ENCODE assay signal across 19 mouse cellular contexts in genomic region chr19:32975303-32975702, GRCm38 (mm10).
A peak's percentile ranks its signal among the peaks of the same experiment; 100 is the strongest.
DNase-seq lines count a peak whose midpoint lies in the region; ATAC-seq and TF ChIP-seq lines count a peak whose summit lies in the region.
"Had no signal": no experiment of that assay in that cellular context is flagged by ENCODE, and none has a peak within 500 bp of the region (broad histone marks: within the 10 kb centered on the region; RNA-seq: fewer than 3 reads in every experiment).

No protein-coding gene starts in this region.

- H3K9me3 ChIP-seq in embryonic facial prominence, embryonic 13.5 days = no peaks in the 10 kb centered on the region
- H3K9me3 ChIP-seq in embryonic facial prominence, embryonic 10.5 days = no peaks in the 10 kb centered on the region
- H3K9me3 ChIP-seq in CH12.LX (replicated peaks; ENCODE audit: low read length) = no peaks in the 10 kb centered on the region
- H3K9me3 ChIP-seq in limb, embryonic 15.5 days = no peaks in the 10 kb centered on the region
- H3K9me3 ChIP-seq: embryonic facial prominence, embryonic 12.5 days; heart, embryonic 10.5 days; heart, embryonic 13.5 days; hindbrain, embryonic 12.5 days; hindbrain, embryonic 15.5 days had no signal

- WGBS in embryonic facial prominence, embryonic 13.5 days = 67% methylated on average over 5 of the region's 5 CpGs
- 78% methylated on average over 5 of the region's 5 CpGs for WGBS in embryonic facial prominence, embryonic 10.5 days
- 69% methylated on average over 5 of the region's 5 CpGs for WGBS in limb, embryonic 15.5 days

- dilution Hi-C loops in CH12.LX (cut with MboI; ENCODE audit: extremely low pct_ligation_motif_present, extremely low pct_unique_long_range_greater_than_20kb, low sequenced_read_pairs) = no loop called here

- no peak overlapping the region for H3K4me2 ChIP-seq in embryonic facial prominence, embryonic 13.5 days
- H3K4me2 ChIP-seq in CH12.LX (ENCODE audit: insufficient read depth, low read depth, poor library complexity, severe bottlenecking) = no peak overlapping the region
- H3K4me2 ChIP-seq in limb, embryonic 15.5 days = no peak overlapping the region
- H3K4me2 ChIP-seq: embryonic facial prominence, embryonic 12.5 days; heart, embryonic 13.5 days; hindbrain, embryonic 12.5 days; hindbrain, embryonic 15.5 days had no signal

- no peak for TF ChIP-seq RAD21 in CH12.LX (IDR thresholded peaks at IDR 0.05; ENCODE audit: low read depth, low read length)

- peaks cover 8% of the 10 kb centered on the region for H3K4me1 ChIP-seq in embryonic facial prominence, embryonic 13.5 days
- H3K4me1 ChIP-seq in embryonic facial prominence, embryonic 10.5 days = peaks cover 4% of the 10 kb centered on the region; the same call in 1 of the 2 replicates
- H3K4me1 ChIP-seq in CH12.LX (ENCODE audit: control insufficient read depth in 1 of 2, insufficient read depth in 2 of 2) = peaks cover 3 to 16% of the 10 kb centered on the region in 2 experiments
- H3K4me1 ChIP-seq in brown adipose tissue, adult 24 weeks (ENCODE audit: control insufficient read depth, insufficient read depth, insufficient read length, low read length) = peaks cover 2% of the 10 kb centered on the region; the same call in 1 of the 2 replicates
- peaks cover 7% of the 10 kb centered on the region for H3K4me1 ChIP-seq in limb, embryonic 15.5 days
- H3K4me1 ChIP-seq: heart, embryonic 10.5 days; heart, embryonic 13.5 days; hindbrain, embryonic 12.5 days; hindbrain, embryonic 15.5 days had no signal

- no peak for TF ChIP-seq POLR2A in CH12.LX (IDR thresholded peaks at IDR 0.05; ENCODE audit: low read depth, low read length)

- H3K27ac ChIP-seq in embryonic facial prominence, embryonic 13.5 days = peak overlapping the region; percentile 33; the same call in 1 of the 2 replicates
- no peak overlapping the region for H3K27ac ChIP-seq in embryonic facial prominence, embryonic 10.5 days (replicated peaks)
- no peak overlapping the region for H3K27ac ChIP-seq in CH12.LX (ENCODE audit: insufficient read depth, low read depth)
- 0 out of 2 replicates have a peak overlapping the region, but pooled peaks have one; percentile 48 for H3K27ac ChIP-seq in brown adipose tissue, adult 24 weeks (replicated peaks; ENCODE audit: low read depth, low read length)
- H3K27ac ChIP-seq in limb, embryonic 15.5 days = peak overlapping the region; percentile 8; the same call in 1 of the 2 replicates
- H3K27ac ChIP-seq: embryonic facial prominence, embryonic 12.5 days; heart, adult 2 months; heart, embryonic 10.5 days; heart, embryonic 13.5 days; hindbrain, embryonic 12.5 days; hindbrain, embryonic 15.5 days had no signal

- no peak for ATAC-seq in embryonic facial prominence, embryonic 13.5 days (ENCODE audit: insufficient number of reproducible peaks, insufficient read depth, low FRiP score, low TSS enrichment, low read depth)
- ATAC-seq in limb, embryonic 15.5 days (ENCODE audit: insufficient number of reproducible peaks, low FRiP score, low TSS enrichment, low read depth) = no peak
- no peak for ATAC-seq in megakaryocyte progenitor cell, adult 5-6 weeks (replicated peaks; ENCODE audit: poor library complexity)
- ATAC-seq: activated CD4-positive, CD25-positive, alpha-beta regulatory T cell, adult 4 months; forebrain, embryonic 14.5 days; forebrain, postnatal 0 days; intestine, postnatal 0 days had no signal

- no peak for DNase-seq in embryonic facial prominence, embryonic 10.5 days (ENCODE audit: low spot score)
- no peak for DNase-seq in CH12.LX (ENCODE audit: extremely low read depth)
- DNase-seq in yolk sac, embryonic 10.5 days (ENCODE audit: low spot score) = no peak
- DNase-seq in urinary bladder, postnatal 4 days (ENCODE audit: low spot score in 2 of 2) = no peak

- H3K36me3 ChIP-seq in embryonic facial prominence, embryonic 13.5 days = no peaks in the 10 kb centered on the region
- no peaks in the 10 kb centered on the region for H3K36me3 ChIP-seq in embryonic facial prominence, embryonic 10.5 days (replicated peaks)
- no peaks in the 10 kb centered on the region for H3K36me3 ChIP-seq in CH12.LX (replicated peaks in 1 of 2; ENCODE audit: control insufficient read depth in 1 of 2, insufficient read depth in 1 of 2, low read length in 1 of 2)
- H3K36me3 ChIP-seq in limb, embryonic 15.5 days = no peaks in the 10 kb centered on the region
- H3K36me3 ChIP-seq: embryonic facial prominence, embryonic 12.5 days; heart, embryonic 10.5 days; heart, embryonic 13.5 days; hindbrain, embryonic 12.5 days; hindbrain, embryonic 15.5 days had no signal

- TF ChIP-seq EP300 in CH12.LX (IDR thresholded peaks at IDR 0.05; ENCODE audit: low read length) = no peak

- H3K9ac ChIP-seq in embryonic facial prominence, embryonic 13.5 days = no peak overlapping the region
- H3K9ac ChIP-seq in CH12.LX (ENCODE audit: insufficient read depth, low read depth) = peak overlapping the region; percentile 26; the same call in 1 of the 2 replicates
- H3K9ac ChIP-seq in limb, embryonic 15.5 days = no peak overlapping the region
- H3K9ac ChIP-seq: embryonic facial prominence, embryonic 12.5 days; forebrain, postnatal 0 days; heart, embryonic 13.5 days; hindbrain, embryonic 12.5 days; hindbrain, embryonic 15.5 days had no signal

- H3K27me3 ChIP-seq in embryonic facial prominence, embryonic 13.5 days = no peaks in the 10 kb centered on the region
- no peaks in the 10 kb centered on the region for H3K27me3 ChIP-seq in embryonic facial prominence, embryonic 10.5 days (replicated peaks; ENCODE audit: low read depth, poor library complexity, severe bottlenecking)
- H3K27me3 ChIP-seq in CH12.LX (replicated peaks) = no peaks in the 10 kb centered on the region
- H3K27me3 ChIP-seq in limb, embryonic 15.5 days = no peaks in the 10 kb centered on the region
- H3K27me3 ChIP-seq: embryonic facial prominence, embryonic 12.5 days; heart, embryonic 13.5 days; hindbrain, embryonic 12.5 days; hindbrain, embryonic 15.5 days had no signal

- H3K4me3 ChIP-seq in embryonic facial prominence, embryonic 13.5 days = no peak overlapping the region
- H3K4me3 ChIP-seq in embryonic facial prominence, embryonic 10.5 days = no peak overlapping the region
- H3K4me3 ChIP-seq in CH12.LX (replicated peaks in 1 of 3; ENCODE audit: low read depth in 2 of 3, low read length in 2 of 3, poor library complexity in 1 of 3) = no peak overlapping the region
- H3K4me3 ChIP-seq in brown adipose tissue, adult 24 weeks (ENCODE audit: insufficient read depth, low read depth, low read length) = no peak overlapping the region
- H3K4me3 ChIP-seq in limb, embryonic 15.5 days = no peak overlapping the region
- H3K4me3 ChIP-seq: embryonic facial prominence, embryonic 12.5 days; gastrocnemius, adult 2 months; heart, adult 2 months; heart, embryonic 10.5 days; heart, embryonic 13.5 days; hindbrain, embryonic 12.5 days; hindbrain, embryonic 15.5 days had no signal

- in situ Hi-C loops in CH12.LX (cut with MboI; ENCODE audit: low pct_ligation_motif_present, low pct_unique_long_range_greater_than_20kb, low sequenced_read_pairs) = loop anchor here (10.0 kb wide), 1 partner anchor 59 kb away; no protein-coding TSS in a partner anchor

- no peak for TF ChIP-seq CTCF in CH12.LX (conservative IDR thresholded peaks at IDR 0.05 in 1 of 2, IDR thresholded peaks at IDR 0.05 in 1 of 2; ENCODE audit: low read depth in 2 of 2, low read length in 2 of 2)

- H3K79me2 ChIP-seq in CH12.LX (replicated peaks; ENCODE audit: control insufficient read depth, extremely low read depth, insufficient read depth, poor library complexity, severe bottlenecking) = no peaks in the 10 kb centered on the region

TF ChIP-seq in CH12.LX, 34 proteins besides CTCF, POLR2A, EP300 and RAD21:
- TF ChIP-seq MAZ (IDR thresholded peaks at IDR 0.05; ENCODE audit: low read depth, low read length) (no peak), ZNF384 (IDR thresholded peaks at IDR 0.05; ENCODE audit: low read depth, low read length) (peak; percentile 84), GABPA (IDR thresholded peaks at IDR 0.05; ENCODE audit: insufficient replicate concordance, low read depth, low read length) (no peak), MYC (IDR thresholded peaks at IDR 0.05; ENCODE audit: low read depth, low read length) (no peak)

Comparison
In these comparisons a context has a peak if more than half of its experiments do, and no peak if none do; other contexts are left out.
1. H3K27ac ChIP-seq: peak in embryonic facial prominence, embryonic 13.5 days (single experiment), brown adipose tissue, adult 24 weeks (single experiment) and limb, embryonic 15.5 days (single experiment); none in embryonic facial prominence, embryonic 10.5 days (single experiment) and CH12.LX (single experiment).